Mouse (Mus musculus): ENCODE measurements at regions not wholly inside any gene's neighbourhood (a gene's known extent, or its start where the extent isn't known, plus 50 kb on each side); places are given as distances from the start of the nearest gene placed in this dataset.
A peak's percentile ranks its signal among the peaks of the same experiment; 100 is the strongest.

- 44% methylated on average over 7 of the region's 7 CpGs for WGBS
- peaks cover 7% of the 10 kb centered on the region for H3K4me1 ChIP-seq (ENCODE audit: control insufficient read depth, insufficient read depth, low read length)
- H3K4me2 ChIP-seq (replicated peaks; ENCODE audit: low read depth, low read length): no peak overlapping the region
- H3K27me3 ChIP-seq (ENCODE audit: control insufficient read depth, insufficient read depth, low read length): no peaks in the 10 kb centered on the region
- ATAC-seq (ENCODE audit: low FRiP score, low TSS enrichment): 0 out of 2 replicates have a peak, but pooled peaks have one; percentile 43
- no peaks in the 10 kb centered on the region for H3K36me3 ChIP-seq (ENCODE audit: control insufficient read depth, insufficient read depth, low read length)
- no peak overlapping the region for H3K4me3 ChIP-seq (ENCODE audit: low read length)
- no peak overlapping the region for H3K9ac ChIP-seq (ENCODE audit: low read depth, low read length)
- H3K9me3 ChIP-seq (ENCODE audit: control insufficient read depth, low read length): no peaks in the 10 kb centered on the region
- H3K27ac ChIP-seq (ENCODE audit: low read depth, low read length): no peak overlapping the region
Measured at GRCm38 (mm10) chr8:34474593-34474992, 363.1 kb upstream of the Gm10131 start.

- Histone ChIP-seq H3K4me1 (ENCODE audit: control insufficient read depth, insufficient read depth, low read length) (peaks cover 7% of the 10 kb centered on the region), H3K27ac (ENCODE audit: low read depth, low read length) (no peak overlapping the region), H3K27me3 (ENCODE audit: control insufficient read depth, insufficient read depth, low read length) (no peaks in the 10 kb centered on the region), H3K4me3 (ENCODE audit: low read length) (no peak overlapping the region), H3K9me3 (ENCODE audit: control insufficient read depth, low read length) (no peaks in the 10 kb centered on the region), H3K4me2 (replicated peaks; ENCODE audit: low read depth, low read length) (no peak overlapping the region), H3K9ac (ENCODE audit: low read depth, low read length) (no peak overlapping the region), H3K36me3 (ENCODE audit: control insufficient read depth, insufficient read depth, low read length) (no peaks in the 10 kb centered on the region)
- 24% methylated on average over 10 of the region's 10 CpGs for WGBS
- ATAC-seq (ENCODE audit: low FRiP score, low TSS enrichment): no peak
Measured at GRCm38 (mm10) chr8:34473769-34474168, 362.2 kb upstream of the Gm10131 start.

GRCm38 (mm10) chr8:34473301-34473700 is 361.8 kb upstream of the Gm10131 start:
- Histone ChIP-seq H3K4me2 (replicated peaks; ENCODE audit: low read depth, low read length) (no peak overlapping the region), H3K4me3 (ENCODE audit: low read length) (no peak overlapping the region), H3K4me1 (ENCODE audit: control insufficient read depth, insufficient read depth, low read length) (peaks cover 7% of the 10 kb centered on the region), H3K27me3 (ENCODE audit: control insufficient read depth, insufficient read depth, low read length) (no peaks in the 10 kb centered on the region), H3K27ac (ENCODE audit: low read depth, low read length) (no peak overlapping the region), H3K36me3 (ENCODE audit: control insufficient read depth, insufficient read depth, low read length) (no peaks in the 10 kb centered on the region), H3K9ac (ENCODE audit: low read depth, low read length) (no peak overlapping the region), H3K9me3 (ENCODE audit: control insufficient read depth, low read length) (no peaks in the 10 kb centered on the region)
- no peak for ATAC-seq (ENCODE audit: low FRiP score, low TSS enrichment)
- WGBS: 45% methylated on average over 1 of the region's 1 CpGs

- WGBS: 43% methylated on average over 6 of the region's 6 CpGs
- no peaks in the 10 kb centered on the region for H3K27me3 ChIP-seq (ENCODE audit: control insufficient read depth, insufficient read depth, low read length)
- H3K27ac ChIP-seq (ENCODE audit: low read depth, low read length): no peak overlapping the region
- H3K4me2 ChIP-seq (replicated peaks; ENCODE audit: low read depth, low read length): no peak overlapping the region
- ATAC-seq (ENCODE audit: low FRiP score, low TSS enrichment): no peak; the same call in 1 of the 2 replicates
- no peaks in the 10 kb centered on the region for H3K9me3 ChIP-seq (ENCODE audit: control insufficient read depth, low read length)
- H3K36me3 ChIP-seq (ENCODE audit: control insufficient read depth, insufficient read depth, low read length): no peaks in the 10 kb centered on the region
- no peak overlapping the region for H3K4me3 ChIP-seq (ENCODE audit: low read length)
- no peak overlapping the region for H3K9ac ChIP-seq (ENCODE audit: low read depth, low read length)
- H3K4me1 ChIP-seq (ENCODE audit: control insufficient read depth, insufficient read depth, low read length): peaks cover 7% of the 10 kb centered on the region
Measured at GRCm38 (mm10) chr8:34472846-34473245, 361.3 kb upstream of the Gm10131 start.

- H3K4me3 ChIP-seq (ENCODE audit: low read length): no peak overlapping the region
- H3K36me3 ChIP-seq (ENCODE audit: control insufficient read depth, insufficient read depth, low read length): no peaks in the 10 kb centered on the region
- H3K4me1 ChIP-seq (ENCODE audit: control insufficient read depth, insufficient read depth, low read length): peaks cover 7% of the 10 kb centered on the region
- H3K9ac ChIP-seq (ENCODE audit: low read depth, low read length): no peak overlapping the region
- H3K27me3 ChIP-seq (ENCODE audit: control insufficient read depth, insufficient read depth, low read length): no peaks in the 10 kb centered on the region
- no peak overlapping the region for H3K4me2 ChIP-seq (replicated peaks; ENCODE audit: low read depth, low read length)
- no peak overlapping the region for H3K27ac ChIP-seq (ENCODE audit: low read depth, low read length)
- no peaks in the 10 kb centered on the region for H3K9me3 ChIP-seq (ENCODE audit: control insufficient read depth, low read length)
- ATAC-seq (ENCODE audit: low FRiP score, low TSS enrichment): no peak
- WGBS: 28% methylated on average over 8 of the region's 8 CpGs
Measured at GRCm38 (mm10) chr8:34472434-34472833, 360.9 kb upstream of the Gm10131 start.

GRCm38 (mm10) chr8:34469091-34469490 is 357.6 kb upstream of the Gm10131 start:
- no peak overlapping the region for H3K4me3 ChIP-seq (ENCODE audit: low read length)
- H3K36me3 ChIP-seq (ENCODE audit: control insufficient read depth, insufficient read depth, low read length): no peaks in the 10 kb centered on the region
- ATAC-seq (ENCODE audit: low FRiP score, low TSS enrichment): no peak
- H3K9ac ChIP-seq (ENCODE audit: low read depth, low read length): no peak overlapping the region
- H3K27ac ChIP-seq (ENCODE audit: low read depth, low read length): no peak overlapping the region
- whole genome bisulfite sequencing: 19% methylated on average over 2 of the region's 2 CpGs
- H3K9me3 ChIP-seq (ENCODE audit: control insufficient read depth, low read length): no peaks in the 10 kb centered on the region; the same call in 1 of the 2 replicates
- peaks cover 3% of the 10 kb centered on the region; the same call in 1 of the 2 replicates for H3K4me1 ChIP-seq (ENCODE audit: control insufficient read depth, insufficient read depth, low read length)
- H3K4me2 ChIP-seq (replicated peaks; ENCODE audit: low read depth, low read length): no peak overlapping the region
- no peaks in the 10 kb centered on the region for H3K27me3 ChIP-seq (ENCODE audit: control insufficient read depth, insufficient read depth, low read length)

- Histone ChIP-seq H3K4me2 (replicated peaks; ENCODE audit: low read depth, low read length) (no peak overlapping the region), H3K36me3 (ENCODE audit: control insufficient read depth, insufficient read depth, low read length) (no peaks in the 10 kb centered on the region), H3K4me1 (ENCODE audit: control insufficient read depth, insufficient read depth, low read length) (no peaks in the 10 kb centered on the region; the same call in none of the 2 replicates), H3K4me3 (ENCODE audit: low read length) (no peak overlapping the region), H3K27ac (ENCODE audit: low read depth, low read length) (no peak overlapping the region), H3K27me3 (ENCODE audit: control insufficient read depth, insufficient read depth, low read length) (no peaks in the 10 kb centered on the region), H3K9me3 (ENCODE audit: control insufficient read depth, low read length) (no peaks in the 10 kb centered on the region; the same call in 1 of the 2 replicates), H3K9ac (ENCODE audit: low read depth, low read length) (no peak overlapping the region)
- ATAC-seq (ENCODE audit: low FRiP score, low TSS enrichment): no peak
- WGBS: 71% methylated on average over 5 of the region's 5 CpGs
Measured at GRCm38 (mm10) chr8:34466786-34467364, 355.3 kb upstream of the Gm10131 start.

GRCm38 (mm10) chr8:34465398-34465797 is 353.9 kb upstream of the Gm10131 start:
- Histone ChIP-seq H3K36me3 (ENCODE audit: control insufficient read depth, insufficient read depth, low read length) (no peaks in the 10 kb centered on the region), H3K9me3 (ENCODE audit: control insufficient read depth, low read length) (no peaks in the 10 kb centered on the region; the same call in 1 of the 2 replicates), H3K9ac (ENCODE audit: low read depth, low read length) (no peak overlapping the region), H3K27me3 (ENCODE audit: control insufficient read depth, insufficient read depth, low read length) (no peaks in the 10 kb centered on the region), H3K4me2 (replicated peaks; ENCODE audit: low read depth, low read length) (no peak overlapping the region), H3K27ac (ENCODE audit: low read depth, low read length) (no peak overlapping the region), H3K4me3 (ENCODE audit: low read length) (no peak overlapping the region), H3K4me1 (ENCODE audit: control insufficient read depth, insufficient read depth, low read length) (no peaks in the 10 kb centered on the region; the same call in none of the 2 replicates)
- no peak for ATAC-seq (ENCODE audit: low FRiP score, low TSS enrichment)
- WGBS: 90% methylated on average over 1 of the region's 1 CpGs

- 60% methylated on average over 5 of the region's 5 CpGs for WGBS
- Histone ChIP-seq H3K4me1 (ENCODE audit: control insufficient read depth, insufficient read depth, low read length) (no peaks in the 10 kb centered on the region; the same call in 1 of the 2 replicates), H3K36me3 (ENCODE audit: control insufficient read depth, insufficient read depth, low read length) (no peaks in the 10 kb centered on the region), H3K9ac (ENCODE audit: low read depth, low read length) (no peak overlapping the region), H3K4me2 (replicated peaks; ENCODE audit: low read depth, low read length) (no peak overlapping the region), H3K4me3 (ENCODE audit: low read length) (no peak overlapping the region), H3K9me3 (ENCODE audit: control insufficient read depth, low read length) (no peaks in the 10 kb centered on the region; the same call in 1 of the 2 replicates), H3K27ac (ENCODE audit: low read depth, low read length) (no peak overlapping the region), H3K27me3 (ENCODE audit: control insufficient read depth, insufficient read depth, low read length) (no peaks in the 10 kb centered on the region)
- no peak for ATAC-seq (ENCODE audit: low FRiP score, low TSS enrichment)
Measured at GRCm38 (mm10) chr8:34462262-34462661, 350.7 kb upstream of the Gm10131 start.
